Mouse (Mus musculus): ENCODE results near the gene Noxo1.
A peak's percentile ranks its signal among the peaks of the same experiment; 100 is the strongest.
"Not testable (repeated sequence)": the region's sequence is repeated elsewhere in the genome, so short reads cannot be mapped to it uniquely, and the experiment has no call there.

The Noxo1 gene

GRCm38 (mm10) chr17:24706982-24707800, 11.2 kb downstream of the Noxo1 start, which contains the start of gene Tbl3:
Gene Tbl3 (minus strand): TSS chr17:24707660.
- TF ChIP-seq POU5F1 (IDR thresholded peaks at IDR 0.05; ENCODE audit: borderline replicate concordance, low read length): no peak
- no peak for TF ChIP-seq CTCF (conservative IDR thresholded peaks at IDR 0.05; ENCODE audit: low read length)
- no peak for TF ChIP-seq NANOG (IDR thresholded peaks at IDR 0.05; ENCODE audit: borderline replicate concordance, low read length)
- Histone ChIP-seq H3K9me3 (ENCODE audit: low read length) (no peaks in the 10 kb centered on the region), H3K4me3 (replicated peaks; ENCODE audit: low read length) (peak within 1 kb of the TSS; percentile 98), H3K27me3 (ENCODE audit: insufficient read depth, low read length) (no peaks in the 10 kb centered on the region), H3K36me3 (ENCODE audit: insufficient read depth, low read length) (peaks cover 38% of the 10 kb centered on the region), H3K4me1 (replicated peaks; ENCODE audit: low read depth, low read length) (peaks cover 34% of the 10 kb centered on the region)

DNA sequence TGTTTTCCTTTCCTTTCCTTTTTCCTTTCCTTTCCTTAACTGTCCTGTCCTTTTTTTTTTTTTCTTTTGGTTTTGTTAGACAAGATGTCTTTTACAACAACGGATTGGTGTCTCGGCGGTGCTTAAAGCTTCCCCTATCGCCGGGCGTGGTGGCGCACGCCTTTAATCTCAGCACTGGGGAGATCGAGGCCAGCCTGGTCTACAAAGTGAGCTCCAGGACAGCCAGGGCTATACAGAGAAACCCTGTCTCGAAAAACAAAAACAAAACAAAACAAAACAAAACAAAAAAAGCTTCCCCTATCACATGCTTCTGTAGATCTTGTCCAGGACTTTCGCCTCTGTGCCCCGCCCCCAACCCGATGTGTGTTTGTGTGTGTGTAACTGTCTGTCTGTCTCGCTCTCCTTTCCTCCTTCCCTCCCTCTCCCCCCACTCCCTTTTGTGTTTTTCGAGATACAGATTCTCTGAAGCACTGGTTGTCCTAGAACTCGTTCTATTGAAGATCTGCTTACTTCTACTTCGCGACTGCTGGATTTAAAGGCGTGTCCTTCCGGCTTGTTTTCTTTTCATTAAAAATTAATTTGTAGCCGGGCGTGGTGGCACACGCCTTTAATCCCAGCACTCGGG, 11.9 kb downstream of the Noxo1 start:
- TF ChIP-seq NANOG (IDR thresholded peaks at IDR 0.05; ENCODE audit: borderline replicate concordance, low read length) (no peak), CTCF (conservative IDR thresholded peaks at IDR 0.05; ENCODE audit: low read length) (no peak), POU5F1 (IDR thresholded peaks at IDR 0.05; ENCODE audit: borderline replicate concordance, low read length) (no peak)
- peak overlapping the region; percentile 98 for H3K4me3 ChIP-seq (replicated peaks; ENCODE audit: low read length)
- peaks cover 29% of the 10 kb centered on the region for H3K4me1 ChIP-seq (replicated peaks; ENCODE audit: low read depth, low read length)

DNA sequence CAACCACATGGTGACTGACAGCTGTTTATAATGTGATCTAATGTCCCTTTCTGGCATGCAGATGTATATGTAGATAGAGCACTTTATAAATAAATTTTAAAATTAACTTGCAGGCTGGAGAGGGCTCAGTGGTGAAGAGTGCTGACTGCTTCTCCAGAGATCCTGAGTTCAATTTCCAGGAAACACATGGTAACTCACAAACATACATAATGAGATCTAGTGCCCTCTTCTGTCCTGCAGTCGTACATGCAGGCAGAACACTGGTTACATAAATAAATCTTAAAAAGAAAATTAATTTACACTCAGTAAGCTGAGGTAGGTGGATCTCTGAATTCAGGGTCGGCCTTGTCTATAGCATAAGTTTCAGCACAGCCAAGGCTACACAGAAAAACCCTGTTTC, 12.6 kb downstream of the Noxo1 start:
- Histone ChIP-seq H3K4me3 (replicated peaks; ENCODE audit: low read length) (no peak overlapping the region), H3K27me3 (ENCODE audit: insufficient read depth, low read length) (no peaks in the 10 kb centered on the region), H3K9me3 (ENCODE audit: low read length) (no peaks in the 10 kb centered on the region), H3K36me3 (ENCODE audit: insufficient read depth, low read length) (peaks cover 26% of the 10 kb centered on the region), H3K4me1 (replicated peaks; ENCODE audit: low read depth, low read length) (peaks cover 27% of the 10 kb centered on the region)
- TF ChIP-seq POU5F1 (IDR thresholded peaks at IDR 0.05; ENCODE audit: borderline replicate concordance, low read length): no peak
- no peak for TF ChIP-seq NANOG (IDR thresholded peaks at IDR 0.05; ENCODE audit: borderline replicate concordance, low read length)
- no peak for TF ChIP-seq CTCF (conservative IDR thresholded peaks at IDR 0.05; ENCODE audit: low read length)

More for the DNA sequence above, 11.9 kb downstream of the Noxo1 start:
- no peaks in the 10 kb centered on the region for H3K27me3 ChIP-seq (ENCODE audit: insufficient read depth, low read length)
- H3K36me3 ChIP-seq (ENCODE audit: insufficient read depth, low read length): peaks cover 31% of the 10 kb centered on the region
- no peaks in the 10 kb centered on the region for H3K9me3 ChIP-seq (ENCODE audit: low read length)

GRCm38 (mm10) chr17:24715556-24715955, 19.5 kb downstream of the Noxo1 start:
- Histone ChIP-seq H3K27me3 (ENCODE audit: insufficient read depth, low read length) (no peaks in the 10 kb centered on the region), H3K9me3 (ENCODE audit: low read length) (no peaks in the 10 kb centered on the region), H3K4me3 (replicated peaks; ENCODE audit: low read length) (no peak overlapping the region), H3K36me3 (ENCODE audit: insufficient read depth, low read length) (peaks cover 42% of the 10 kb centered on the region), H3K4me1 (replicated peaks; ENCODE audit: low read depth, low read length) (peaks cover 29% of the 10 kb centered on the region)
- TF ChIP-seq NANOG (IDR thresholded peaks at IDR 0.05; ENCODE audit: borderline replicate concordance, low read length): no peak
- no peak for TF ChIP-seq POU5F1 (IDR thresholded peaks at IDR 0.05; ENCODE audit: borderline replicate concordance, low read length)
- no peak for TF ChIP-seq CTCF (conservative IDR thresholded peaks at IDR 0.05; ENCODE audit: low read length)

GRCm38 (mm10) chr17:24716166-24716682, 20.2 kb downstream of the Noxo1 start:
- TF ChIP-seq NANOG (IDR thresholded peaks at IDR 0.05; ENCODE audit: borderline replicate concordance, low read length) (no peak), CTCF (conservative IDR thresholded peaks at IDR 0.05; ENCODE audit: low read length) (no peak), POU5F1 (IDR thresholded peaks at IDR 0.05; ENCODE audit: borderline replicate concordance, low read length) (no peak)
- H3K4me1 ChIP-seq (replicated peaks; ENCODE audit: low read depth, low read length): peaks cover 29% of the 10 kb centered on the region
- H3K36me3 ChIP-seq (ENCODE audit: insufficient read depth, low read length): peaks cover 48% of the 10 kb centered on the region
- no peak overlapping the region for H3K4me3 ChIP-seq (replicated peaks; ENCODE audit: low read length)
- no peaks in the 10 kb centered on the region for H3K27me3 ChIP-seq (ENCODE audit: insufficient read depth, low read length)
- H3K9me3 ChIP-seq (ENCODE audit: low read length): no peaks in the 10 kb centered on the region

DNA sequence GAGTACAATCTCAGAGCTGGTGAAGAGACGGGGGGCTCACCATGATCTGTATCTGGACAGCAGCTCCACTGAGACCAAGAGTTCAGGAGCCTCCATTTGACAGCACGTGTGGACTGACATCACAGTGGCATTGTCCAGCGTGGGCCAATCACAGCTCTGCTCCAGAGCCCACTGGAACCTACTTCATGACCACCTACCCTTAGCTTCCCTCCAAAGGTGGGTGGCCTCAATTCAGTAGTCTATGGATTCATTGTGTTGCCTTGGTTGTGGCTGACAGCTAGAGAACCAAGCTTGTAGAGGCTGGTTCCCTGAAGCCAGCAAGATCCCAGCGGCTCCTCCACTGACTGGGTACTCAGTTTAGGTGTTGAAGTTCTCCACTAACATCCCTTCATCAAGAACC, 21.9 kb downstream of the Noxo1 start, which contains the start of the genes Rnf151 and Rps2:
TSS of gene Rnf151 (minus strand) at position 121 of the 400 bp plus-strand sequence.
TSS of gene Rps2 (plus strand) at position 174 of the 400 bp plus-strand sequence.
- Histone ChIP-seq H3K36me3 (ENCODE audit: insufficient read depth, low read length) (peaks cover 63% of the 10 kb centered on the region), H3K4me3 (replicated peaks; ENCODE audit: low read length) (peak within 1 kb of the TSS; percentile 93), H3K27me3 (ENCODE audit: insufficient read depth, low read length) (no peaks in the 10 kb centered on the region), H3K9me3 (ENCODE audit: low read length) (no peaks in the 10 kb centered on the region), H3K4me1 (replicated peaks; ENCODE audit: low read depth, low read length) (peaks cover 46% of the 10 kb centered on the region)
- TF ChIP-seq NANOG (IDR thresholded peaks at IDR 0.05; ENCODE audit: borderline replicate concordance, low read length) (no peak), POU5F1 (IDR thresholded peaks at IDR 0.05; ENCODE audit: borderline replicate concordance, low read length) (no peak), CTCF (conservative IDR thresholded peaks at IDR 0.05; ENCODE audit: low read length) (no peak)

GRCm38 (mm10) chr17:24718938-24719337, 22.9 kb downstream of the Noxo1 start:
- not testable (repeated sequence) for H3K27me3 ChIP-seq (ENCODE audit: insufficient read depth, low read length); H3K9me3 ChIP-seq (ENCODE audit: low read length)
- Histone ChIP-seq H3K4me1 (replicated peaks; ENCODE audit: low read depth, low read length) (peaks cover 54% of the 10 kb centered on the region), H3K36me3 (ENCODE audit: insufficient read depth, low read length) (peaks cover 63% of the 10 kb centered on the region), H3K4me3 (replicated peaks; ENCODE audit: low read length) (peak overlapping the region; percentile 93)

DNA sequence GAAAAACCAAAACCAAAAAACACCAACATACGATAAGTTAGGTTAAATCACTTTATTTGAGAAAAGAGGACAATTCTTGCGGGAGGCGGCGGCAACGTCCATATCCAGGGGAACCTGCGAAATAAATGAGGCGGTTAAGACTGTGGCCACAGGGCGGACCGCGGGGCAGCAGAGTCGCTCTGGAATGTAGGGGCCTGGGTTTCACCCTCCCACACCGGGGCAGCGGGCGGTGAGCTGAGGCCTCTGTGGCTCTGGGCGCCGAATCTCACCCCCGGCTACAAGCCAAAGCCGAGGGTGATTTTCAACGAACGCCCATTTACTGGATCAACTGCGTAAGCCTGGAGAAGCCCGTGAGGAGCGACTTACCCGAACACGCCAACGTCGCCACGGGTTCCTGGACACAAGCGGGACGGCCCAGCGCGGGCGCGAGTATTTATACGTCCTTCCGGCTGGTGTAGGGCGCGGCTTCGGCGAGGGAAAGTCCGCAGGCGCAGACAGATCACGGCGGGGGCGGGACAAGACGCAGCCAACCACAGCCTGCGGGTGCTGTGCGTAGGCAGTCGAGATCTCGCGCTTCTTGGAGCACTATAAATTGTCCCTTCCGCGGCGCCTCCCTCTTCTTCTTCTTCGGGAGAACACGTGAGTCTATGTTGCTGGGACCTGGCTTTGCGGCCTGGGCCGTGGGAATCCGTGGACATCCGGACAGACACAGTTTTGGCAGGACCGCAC, 23.6 kb downstream of the Noxo1 start:
- Histone ChIP-seq H3K4me3 (replicated peaks; ENCODE audit: low read length) (peak overlapping the region; percentile 93), H3K27me3 (ENCODE audit: insufficient read depth, low read length) (no peaks in the 10 kb centered on the region), H3K36me3 (ENCODE audit: insufficient read depth, low read length) (peaks cover 63% of the 10 kb centered on the region), H3K9me3 (ENCODE audit: low read length) (no peaks in the 10 kb centered on the region), H3K4me1 (replicated peaks; ENCODE audit: low read depth, low read length) (peaks cover 57% of the 10 kb centered on the region)
- TF ChIP-seq CTCF (conservative IDR thresholded peaks at IDR 0.05; ENCODE audit: low read length) (no peak), NANOG (IDR thresholded peaks at IDR 0.05; ENCODE audit: borderline replicate concordance, low read length) (no peak), POU5F1 (IDR thresholded peaks at IDR 0.05; ENCODE audit: borderline replicate concordance, low read length) (no peak)

- peak overlapping the region; percentile 93 for H3K4me3 ChIP-seq (replicated peaks; ENCODE audit: low read length)
- not testable (repeated sequence) for H3K9me3 ChIP-seq (ENCODE audit: low read length); H3K27me3 ChIP-seq (ENCODE audit: insufficient read depth, low read length)
- peaks cover 57% of the 10 kb centered on the region for H3K36me3 ChIP-seq (ENCODE audit: insufficient read depth, low read length)
- H3K4me1 ChIP-seq (replicated peaks; ENCODE audit: low read depth, low read length): peaks cover 62% of the 10 kb centered on the region
Measured at GRCm38 (mm10) chr17:24720616-24721015, 24.6 kb downstream of the Noxo1 start.

- not testable (repeated sequence) for H3K27me3 ChIP-seq (ENCODE audit: insufficient read depth, low read length); H3K9me3 ChIP-seq (ENCODE audit: low read length)
- H3K4me1 ChIP-seq (replicated peaks; ENCODE audit: low read depth, low read length): peaks cover 59% of the 10 kb centered on the region
- H3K36me3 ChIP-seq (ENCODE audit: insufficient read depth, low read length): peaks cover 49% of the 10 kb centered on the region
- H3K4me3 ChIP-seq (replicated peaks; ENCODE audit: low read length): peak overlapping the region; percentile 93
Measured at GRCm38 (mm10) chr17:24721383-24721955, 25.4 kb downstream of the Noxo1 start.
